Mouse (Mus musculus) kidney, embryonic 14.5 days (tissue): ENCODE data around the gene Foxr1. TPM values are rescaled to one million over a fixed set of nuclear protein-coding genes. Genes with fewer than 3 reads are reported as not detected.
A peak's percentile ranks its signal among the peaks of the same experiment; 100 is the strongest.
"Not testable (repeated sequence)": the region's sequence is repeated elsewhere in the genome, so short reads cannot be mapped to it uniquely, and the experiment has no call there.

ENCODE experiments used
- ATAC-seq: fragments of 200-750 bp; cut with Nextera tagmentation; 2 replicates; pipeline ENCODE4 v1.8.0; 2017; ENCODE audit warnings: moderate number of reproducible peaks, mild to moderate bottlenecking, moderate TSS enrichment, moderate library complexity; ENCODE audit not compliant: low FRiP score, low TSS enrichment
- H3K27ac ChIP-seq: fragments of 300-500 bp; sonication (generic); 2 replicates; pipeline ENCODE4 v1.5.1; 2014; ENCODE audit warnings: low read depth, mild to moderate bottlenecking, low read length, moderate library complexity, mixed read lengths
- H3K27me3 ChIP-seq: fragments of 300-500 bp; sonication (generic); 2 replicates; pipeline ENCODE4 v1.6.1; 2014; ENCODE audit warnings: mild to moderate bottlenecking, low read length; ENCODE audit not compliant: control insufficient read depth, insufficient read depth
- H3K36me3 ChIP-seq: fragments of 300-500 bp; sonication (generic); 2 replicates; pipeline ENCODE4 v1.6.1; 2014; ENCODE audit warnings: low read length, mixed read lengths; ENCODE audit not compliant: control insufficient read depth, insufficient read depth
- H3K4me1 ChIP-seq: fragments of 300-500 bp; sonication (generic); 2 replicates; pipeline ENCODE4 v1.6.1; 2014; ENCODE audit warnings: low read length, mixed read lengths; ENCODE audit not compliant: control insufficient read depth, insufficient read depth
- H3K4me2 ChIP-seq: fragments of 300-500 bp; sonication (generic); replicated peaks from 2 replicates; pipeline ENCODE4 v1.6.1; 2014; ENCODE audit warnings: low read depth, mild to moderate bottlenecking, low read length
- H3K4me3 ChIP-seq: fragments of 300-500 bp; sonication (generic); 2 replicates; pipeline ENCODE4 v1.5.1; 2014; ENCODE audit warnings: mild to moderate bottlenecking, low read length
- H3K9ac ChIP-seq: fragments of 300-500 bp; sonication (generic); 2 replicates; pipeline ENCODE4 v1.6.1; 2014; ENCODE audit warnings: low read depth, mild to moderate bottlenecking, low read length, moderate library complexity
- H3K9me3 ChIP-seq: fragments of 300-500 bp; sonication (generic); 2 replicates; pipeline ENCODE4 v1.6.1; 2016; ENCODE audit warnings: low read length; ENCODE audit not compliant: control insufficient read depth
- WGBS: fragments of 180-500 bp; shearing (Covaris S2); extraction: QIAGEN DNeasy Blood & Tissue Kit; methylation state at CpG from one replicate; pipeline ENCODE4 v1.1.7; 2014; 5-methylcytosine and 5-hydroxymethylcytosine counted together
- polyA plus RNA-seq: library from polyadenylated mRNA; unstranded; fragments of >200 nt; fragmentation: Nextera tagmentation; extraction: Ambion mirVana; gene quantifications from 2 replicates; pipeline ENCODE4 v1.2.1, GENCODE M21; 2014

The Foxr1 gene
- polyA plus RNA-seq, 1 experiment from 2014 or later: not detected

GRCm38 (mm10) chr9:44411601-44412130, 29.3 kb downstream of the Foxr1 start:
- no peaks in the 10 kb centered on the region for H3K9me3 ChIP-seq
- no peak for ATAC-seq
- no peaks in the 10 kb centered on the region for H3K27me3 ChIP-seq
- H3K4me1 ChIP-seq: no peaks in the 10 kb centered on the region
- no peak overlapping the region for H3K4me3 ChIP-seq
- no peak overlapping the region for H3K9ac ChIP-seq
- peaks cover 59% of the 10 kb centered on the region for H3K36me3 ChIP-seq
- no peak overlapping the region for H3K4me2 ChIP-seq
- no peak overlapping the region for H3K27ac ChIP-seq
- 84% methylated on average over 1 of the region's 1 CpGs for WGBS

GRCm38 (mm10) chr9:44410647-44411336, 30.1 kb downstream of the Foxr1 start:
- 85% methylated on average over 2 of the region's 2 CpGs for WGBS
- Histone ChIP-seq H3K4me3 (no peak overlapping the region), H3K9ac (no peak overlapping the region), H3K4me1 (no peaks in the 10 kb centered on the region), H3K4me2 (no peak overlapping the region), H3K27ac (no peak overlapping the region), H3K9me3 (no peaks in the 10 kb centered on the region), H3K36me3 (peaks cover 59% of the 10 kb centered on the region), H3K27me3 (no peaks in the 10 kb centered on the region)
- ATAC-seq: no peak

- ATAC-seq, H3K9me3 ChIP-seq, H3K27ac ChIP-seq, H3K4me1 ChIP-seq, H3K27me3 ChIP-seq: not testable (repeated sequence)
- WGBS: 78% methylated on average over 9 of the region's 9 CpGs
- Histone ChIP-seq H3K9ac (peak overlapping the region; percentile 92; the same call in 1 of the 2 replicates), H3K4me2 (peak overlapping the region; percentile 68), H3K4me3 (peak overlapping the region; percentile 89), H3K36me3 (peaks cover 69% of the 10 kb centered on the region)
Measured at GRCm38 (mm10) chr9:44408693-44409092, 32.2 kb downstream of the Foxr1 start.

GRCm38 (mm10) chr9:44407752-44408097, 33.2 kb downstream of the Foxr1 start:
- peak overlapping the region; percentile 92 for H3K9ac ChIP-seq
- H3K4me1 ChIP-seq: no peaks in the 10 kb centered on the region
- H3K4me3 ChIP-seq: peak overlapping the region; percentile 89
- H3K4me2 ChIP-seq: peak overlapping the region; percentile 68
- peaks cover 70% of the 10 kb centered on the region for H3K36me3 ChIP-seq
- WGBS: under 1% methylated on average over 24 of the region's 24 CpGs
- peak overlapping the region; percentile 97 for H3K27ac ChIP-seq
- no peaks in the 10 kb centered on the region for H3K27me3 ChIP-seq
- no peaks in the 10 kb centered on the region for H3K9me3 ChIP-seq
- no peak for ATAC-seq

- H3K9ac ChIP-seq: peak within 1 kb of the TSS; percentile 92
- H3K9me3 ChIP-seq: no peaks in the 10 kb centered on the region
- H3K27ac ChIP-seq: peak within 1 kb of the TSS; percentile 97
- H3K27me3 ChIP-seq: no peaks in the 10 kb centered on the region
- H3K4me1 ChIP-seq: no peaks in the 10 kb centered on the region
- H3K36me3 ChIP-seq: peaks cover 70% of the 10 kb centered on the region
- peak; percentile 97 for ATAC-seq
- under 1% methylated on average over 51 of the region's 51 CpGs for WGBS
- H3K4me2 ChIP-seq: peak within 1 kb of the TSS; percentile 68
- H3K4me3 ChIP-seq: peak within 1 kb of the TSS; percentile 89
Measured at GRCm38 (mm10) chr9:44406906-44407751, 33.8 kb downstream of the Foxr1 start, which contains the start of the genes Rps25 and Trappc4. Rps25 (plus strand) TSS chr9:44407139. Trappc4 (minus strand) TSS chr9:44407600.

GRCm38 (mm10) chr9:44405011-44405410, 35.9 kb downstream of the Foxr1 start:
- peaks cover 69% of the 10 kb centered on the region for H3K36me3 ChIP-seq
- H3K9me3 ChIP-seq: no peaks in the 10 kb centered on the region
- no peaks in the 10 kb centered on the region for H3K4me1 ChIP-seq
- no peak for ATAC-seq
- no peak overlapping the region for H3K9ac ChIP-seq
- H3K27me3 ChIP-seq: no peaks in the 10 kb centered on the region
- no peak overlapping the region for H3K27ac ChIP-seq
- H3K4me2 ChIP-seq: no peak overlapping the region
- 71% methylated on average over 3 of the region's 3 CpGs for WGBS
- H3K4me3 ChIP-seq: no peak overlapping the region

- WGBS: 82% methylated on average over 4 of the region's 4 CpGs
- H3K27me3 ChIP-seq: no peaks in the 10 kb centered on the region
- H3K27ac ChIP-seq: no peak overlapping the region
- H3K9ac ChIP-seq: no peak overlapping the region
- H3K9me3 ChIP-seq: no peaks in the 10 kb centered on the region
- no peak for ATAC-seq
- peaks cover 11% of the 10 kb centered on the region for H3K4me1 ChIP-seq
- H3K36me3 ChIP-seq: peaks cover 54% of the 10 kb centered on the region
- no peak overlapping the region for H3K4me3 ChIP-seq
- no peak overlapping the region for H3K4me2 ChIP-seq
Measured at GRCm38 (mm10) chr9:44401081-44401480, 39.9 kb downstream of the Foxr1 start.

GRCm38 (mm10) chr9:44399795-44400114, 41.2 kb downstream of the Foxr1 start:
- Histone ChIP-seq H3K4me1 (peaks cover 11% of the 10 kb centered on the region), H3K27me3 (no peaks in the 10 kb centered on the region), H3K9me3 (no peaks in the 10 kb centered on the region), H3K9ac (no peak overlapping the region), H3K4me2 (no peak overlapping the region), H3K27ac (no peak overlapping the region), H3K36me3 (peaks cover 45% of the 10 kb centered on the region), H3K4me3 (no peak overlapping the region)
- 87% methylated on average over 6 of the region's 6 CpGs for WGBS
- ATAC-seq: no peak
